Mouse (Mus musculus) kidney, postnatal 0 days (tissue): ENCODE results near the gene Nfic. TPM values are rescaled to one million over a fixed set of nuclear protein-coding genes. Genes with fewer than 3 reads are reported as not detected.

Experiments used
- ATAC-seq: fragments of 200-750 bp; cut with Nextera tagmentation; replicated peaks from 2 replicates; pipeline ENCODE4 v1.8.0; 2017; ENCODE audit warnings: low read depth, moderate number of reproducible peaks, moderate TSS enrichment, moderate library complexity; ENCODE audit not compliant: low FRiP score
- DNase-seq: peaks from one replicate; pipeline ENCODE4 v3.0.0-alpha.2; 2016; ENCODE audit warnings: low spot score
- H3K27ac ChIP-seq: fragments of 300-500 bp; sonication (generic); 2 replicates; pipeline ENCODE4 v1.5.1; 2014; ENCODE audit warnings: mild to moderate bottlenecking
- H3K27me3 ChIP-seq: fragments of 300-500 bp; sonication (generic); 2 replicates; pipeline ENCODE4 v1.6.1; 2014; ENCODE audit warnings: low read length, mixed read lengths; ENCODE audit not compliant: insufficient read depth
- H3K36me3 ChIP-seq: fragments of 300-500 bp; sonication (generic); 2 replicates; pipeline ENCODE4 v1.6.1; 2014; ENCODE audit warnings: low read length, mixed read lengths; ENCODE audit not compliant: insufficient read depth
- H3K4me1 ChIP-seq: fragments of 300-500 bp; sonication (generic); replicated peaks from 2 replicates; pipeline ENCODE4 v1.6.1; 2014; ENCODE audit warnings: antibody characterized with exemption, low read length, mixed read lengths; ENCODE audit not compliant: insufficient read depth
- H3K4me2 ChIP-seq: fragments of 300-500 bp; sonication (generic); 2 replicates; pipeline ENCODE4 v1.6.1; 2014; ENCODE audit warnings: mild to moderate bottlenecking, low read length, moderate library complexity, mixed read lengths
- H3K4me3 ChIP-seq: fragments of 300-500 bp; sonication (generic); replicated peaks from 2 replicates; pipeline ENCODE4 v1.5.1; 2014; ENCODE audit warnings: low read depth, low read length
- H3K9ac ChIP-seq: fragments of 300-500 bp; sonication (generic); 2 replicates; pipeline ENCODE4 v1.6.1; 2014; ENCODE audit warnings: low read depth, low read length
- H3K9me3 ChIP-seq: fragments of 300-500 bp; sonication (generic); replicated peaks from 2 replicates; pipeline ENCODE4 v1.6.1; 2016; ENCODE audit warnings: low read length, inconsistent platforms, mixed read lengths
- CTCF ChIP-seq: IDR thresholded peaks from 2 replicates; pipeline ENCODE4 v1.5.1; 2016; ENCODE audit warnings: antibody characterized with exemption, low read depth, mild to moderate bottlenecking, moderate library complexity
- WGBS: fragments of 180-500 bp; shearing (Covaris S2); extraction: QIAGEN DNeasy Blood & Tissue Kit; methylation state at CpG from one replicate; pipeline ENCODE4 v1.1.7; 2014; 5-methylcytosine and 5-hydroxymethylcytosine counted together
- polyA plus RNA-seq: library from polyadenylated mRNA; unstranded; fragments of >200 nt; fragmentation: Nextera tagmentation; extraction: Ambion mirVana; gene quantifications from 2 replicates; pipeline ENCODE4 v1.2.1, GENCODE M21; 2015

Gene Nfic
- 62.3 and 72.5 TPM in 2 replicates for polyA plus RNA-seq

DNA sequence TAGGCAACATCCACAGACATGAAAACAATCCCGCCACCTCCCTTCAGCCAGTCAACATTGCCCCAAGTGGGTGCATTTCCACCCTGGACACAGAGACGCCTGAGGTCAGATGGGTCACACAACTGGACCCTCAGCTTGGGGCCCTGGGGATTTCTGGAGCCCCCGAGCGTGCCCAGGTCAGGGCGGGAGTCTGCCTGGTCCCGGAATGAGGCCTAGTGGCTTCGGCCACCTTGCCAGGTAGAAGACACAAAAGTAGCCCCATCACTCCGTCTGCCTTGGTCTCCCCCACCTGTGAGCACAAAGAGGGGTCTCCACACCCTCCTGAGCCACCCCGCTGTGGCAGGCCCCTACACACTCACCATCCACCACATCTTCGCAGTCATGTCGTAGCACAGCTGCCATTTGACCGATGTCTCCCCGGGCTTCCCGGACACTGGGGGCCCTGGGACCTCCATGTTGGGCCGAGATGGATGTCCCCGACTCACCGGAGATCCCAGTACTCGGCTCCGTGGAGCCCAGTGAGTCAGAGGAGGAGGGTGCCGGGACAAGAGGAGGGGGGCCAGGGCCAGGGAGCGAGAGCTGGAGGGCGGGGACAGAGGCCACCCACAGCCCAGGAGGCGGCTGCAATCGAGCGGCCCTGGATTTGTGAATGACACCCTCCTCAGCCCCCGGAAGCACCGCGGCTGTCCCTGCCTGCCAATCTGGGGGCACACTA lies at the start of gene Nfic:
Gene Nfic (minus strand): TSS at position 455 of the 715 bp plus-strand sequence.
- peak; percentile 29; the same call in 1 of the 2 replicates for ATAC-seq
- H3K36me3 ChIP-seq = no peaks in the 10 kb centered on the region

DNA sequence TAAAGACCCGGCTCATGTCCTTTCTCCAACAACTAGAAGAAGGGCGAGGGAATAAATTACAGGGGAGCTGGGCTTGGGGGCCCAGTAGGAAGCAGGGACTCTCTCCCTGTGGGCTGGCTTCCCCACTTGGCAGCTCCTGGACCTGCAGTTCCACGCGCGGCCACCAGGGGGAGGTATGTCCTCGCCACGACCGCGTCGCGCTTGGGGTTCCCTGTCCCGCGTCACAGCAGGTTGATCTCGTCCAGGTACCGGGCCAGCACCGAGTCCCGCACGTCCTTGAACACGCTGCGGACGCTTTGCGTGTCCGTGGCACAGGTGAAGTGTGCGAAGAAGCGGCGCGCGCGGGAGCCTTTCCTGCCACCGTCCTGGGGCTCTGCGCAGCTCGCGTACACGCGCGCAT lies 47.2 kb upstream of the Nfic start:
- Histone ChIP-seq H3K27ac (no peak overlapping the region), H3K4me2 (peak overlapping the region; percentile 65), H3K27me3 (no peaks in the 10 kb centered on the region), H3K4me3 (peak overlapping the region; percentile 23; the same call in 1 of the 2 replicates), H3K36me3 (no peaks in the 10 kb centered on the region), H3K4me1 (no peaks in the 10 kb centered on the region), H3K9ac (no peak overlapping the region), H3K9me3 (no peaks in the 10 kb centered on the region)
- DNase-seq = peak; percentile 71
- WGBS = 12% methylated on average over 36 of the region's 36 CpGs
- 0 out of 2 replicates have a peak, but pooled peaks have one; percentile 6 for ATAC-seq
- peak; percentile 98 for TF ChIP-seq CTCF

More for the DNA sequence above, at the start of gene Nfic:
- Histone ChIP-seq H3K4me3 (no peak within 1 kb of the TSS), H3K9ac (no peak within 1 kb of the TSS), H3K9me3 (no peaks in the 10 kb centered on the region), H3K4me2 (no peak within 1 kb of the TSS), H3K4me1 (0 out of 2 replicates have a peak, but pooled peaks cover 4% of the 10 kb centered on the region), H3K27me3 (peaks cover 62% of the 10 kb centered on the region), H3K27ac (no peak within 1 kb of the TSS)
- TF ChIP-seq CTCF = no peak
- DNase-seq = no peak
- 54% methylated on average over 28 of the region's 28 CpGs for WGBS

DNA sequence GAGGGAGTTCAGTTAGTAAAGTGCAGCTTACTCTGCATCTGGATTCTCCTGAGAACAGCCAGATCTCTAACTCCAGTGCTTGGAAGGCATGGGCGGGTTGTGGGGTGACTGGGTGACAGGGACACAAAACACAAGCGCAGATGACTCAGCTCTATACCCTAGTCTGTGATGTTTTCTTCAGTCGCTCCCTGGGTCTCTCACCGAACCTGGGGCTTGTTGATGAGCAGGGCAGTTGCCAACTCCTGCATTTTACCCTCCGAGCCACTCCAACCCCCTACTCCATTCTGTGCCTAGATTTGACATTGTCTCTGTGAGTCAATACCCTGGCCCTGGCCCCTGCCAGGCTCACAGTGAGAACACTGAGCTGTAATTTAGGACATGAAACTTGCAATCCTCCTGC lies 46.4 kb upstream of the Nfic start:
- H3K27ac ChIP-seq = no peak overlapping the region

DNA sequence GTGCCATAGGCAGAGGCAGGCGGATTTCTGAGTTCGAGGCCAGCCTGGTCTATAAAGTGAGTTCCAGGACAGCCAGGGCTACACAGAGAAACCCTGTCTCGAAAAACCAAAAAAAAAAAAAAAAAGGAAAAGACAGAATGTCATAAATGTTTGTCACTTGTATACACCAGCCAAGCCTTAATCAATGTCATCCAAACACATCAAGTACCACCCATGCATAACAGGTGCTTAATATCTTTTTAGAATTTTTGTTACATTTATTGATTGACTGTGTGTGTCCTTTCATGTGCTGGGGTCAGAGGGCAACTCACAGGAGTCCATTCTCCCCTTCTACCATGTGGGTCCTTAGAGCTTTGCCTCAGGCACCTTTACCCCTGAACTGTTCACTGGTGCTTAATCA lies 44.6 kb upstream of the Nfic start, which contains the start of gene S1pr4:
Gene S1pr4 (minus strand): TSS at position 101 of the 400 bp plus-strand sequence.
- ATAC-seq (no peak), DNase-seq (no peak)
- no peak within 1 kb of the TSS for H3K9ac ChIP-seq
- H3K9me3 ChIP-seq = no peaks in the 10 kb centered on the region
- TF ChIP-seq CTCF = no peak
- peaks cover 6% of the 10 kb centered on the region; the same call in 1 of the 2 replicates for H3K4me1 ChIP-seq
- H3K4me2 ChIP-seq = no peak within 1 kb of the TSS
- 89% methylated on average over 3 of the region's 3 CpGs for WGBS
- H3K27ac ChIP-seq = no peak within 1 kb of the TSS; the same call in 1 of the 2 replicates
- no peaks in the 10 kb centered on the region for H3K27me3 ChIP-seq
- H3K4me3 ChIP-seq = no peak within 1 kb of the TSS
- H3K36me3 ChIP-seq = no peaks in the 10 kb centered on the region

More for the DNA sequence above, 46.4 kb upstream of the Nfic start:
- TF ChIP-seq CTCF = no peak
- no peaks in the 10 kb centered on the region for H3K36me3 ChIP-seq
- DNase-seq (no peak), ATAC-seq (no peak)
- H3K4me3 ChIP-seq = no peak overlapping the region
- no peaks in the 10 kb centered on the region for H3K9me3 ChIP-seq
- H3K27me3 ChIP-seq = no peaks in the 10 kb centered on the region
- WGBS = 87% methylated on average over 5 of the region's 5 CpGs
- no peaks in the 10 kb centered on the region; the same call in 1 of the 2 replicates for H3K4me1 ChIP-seq
- H3K9ac ChIP-seq = no peak overlapping the region
- H3K4me2 ChIP-seq = no peak overlapping the region

DNA sequence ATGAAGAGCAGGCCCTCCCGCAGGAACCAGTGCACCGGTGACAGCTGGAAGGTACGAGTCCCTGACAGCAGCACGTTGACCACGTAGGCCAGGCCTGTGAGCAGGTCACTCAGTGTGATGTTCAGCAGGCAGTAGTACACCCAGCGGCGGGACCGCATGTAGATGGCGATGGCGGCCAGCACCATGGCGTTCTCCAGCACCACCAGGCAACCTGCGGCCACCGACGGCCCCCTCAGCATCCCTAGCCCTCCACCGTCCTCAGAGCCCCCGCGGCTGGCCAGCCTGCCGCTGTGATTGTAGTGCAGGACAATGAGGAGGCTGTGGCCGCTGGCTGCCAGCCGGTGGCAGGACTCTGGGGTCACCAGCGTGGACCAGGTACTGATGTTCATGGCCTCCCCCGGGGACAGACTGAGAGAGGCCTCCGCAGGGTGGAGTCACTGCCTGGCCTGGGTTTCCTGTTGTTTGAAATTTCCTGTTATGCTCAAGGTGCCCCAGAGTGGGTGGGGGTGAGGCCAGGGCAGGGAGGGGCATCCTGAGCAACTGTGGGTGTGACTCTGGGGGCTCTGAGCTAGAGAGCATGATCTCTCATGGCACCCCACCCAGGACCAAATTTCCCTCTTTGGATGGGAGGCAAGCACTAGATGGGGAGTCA lies 43.9 kb upstream of the Nfic start:
- Histone ChIP-seq H3K4me1 (peaks cover 10% of the 10 kb centered on the region; the same call in 1 of the 2 replicates), H3K9me3 (no peaks in the 10 kb centered on the region), H3K4me2 (no peak overlapping the region), H3K27ac (no peak overlapping the region; the same call in 1 of the 2 replicates), H3K36me3 (no peaks in the 10 kb centered on the region), H3K9ac (no peak overlapping the region), H3K4me3 (no peak overlapping the region), H3K27me3 (no peaks in the 10 kb centered on the region)
- DNase-seq (no peak), ATAC-seq (no peak)
- TF ChIP-seq CTCF = no peak
- WGBS = 78% methylated on average over 23 of the region's 23 CpGs

DNA sequence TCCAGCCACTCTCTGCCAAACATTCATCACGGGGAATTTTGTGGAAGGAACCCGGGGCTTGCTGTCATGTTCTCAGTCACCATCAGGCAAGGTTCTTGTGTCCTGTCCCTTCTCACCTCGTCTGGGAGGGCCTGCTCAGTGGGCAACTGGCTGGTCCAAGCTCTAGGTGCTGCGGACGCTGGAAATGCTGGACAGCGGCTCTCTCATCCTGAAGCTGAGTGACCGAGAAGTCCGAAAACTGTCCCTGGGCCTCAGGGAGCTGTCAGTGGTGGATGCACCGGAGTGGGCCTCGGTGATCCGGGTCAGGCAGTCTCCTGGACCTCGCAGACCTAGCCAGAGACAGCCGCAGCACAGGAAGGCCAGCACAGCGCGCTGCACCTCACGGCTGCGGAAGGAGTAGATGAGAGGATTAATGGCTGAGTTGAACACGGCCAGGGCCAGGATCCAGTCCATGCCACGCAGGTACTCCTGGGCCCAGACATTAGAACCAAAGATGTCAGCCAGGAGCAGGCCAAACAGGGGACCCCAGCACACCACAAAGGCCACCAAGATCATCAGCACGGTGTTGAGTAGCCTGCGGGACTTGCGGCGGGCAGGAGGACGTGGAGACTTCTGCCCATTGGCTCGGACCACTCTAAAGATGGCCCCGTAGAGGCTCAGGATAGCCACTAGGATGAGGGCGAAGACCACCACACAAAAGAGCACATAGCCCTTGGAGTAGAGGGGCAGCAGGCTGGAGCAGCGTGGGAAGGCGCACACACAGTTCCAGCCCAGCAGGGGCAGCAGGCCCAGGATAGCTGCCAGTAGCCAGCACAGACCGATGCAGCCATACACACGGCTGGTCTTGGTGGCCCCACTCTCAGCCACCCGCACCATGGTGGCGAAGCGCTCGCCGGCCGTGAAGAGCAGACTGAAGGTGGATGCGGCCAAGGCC lies 43.1 kb upstream of the Nfic start:
- WGBS = 84% methylated on average over 38 of the region's 38 CpGs
- ATAC-seq (no peak), DNase-seq (no peak)
- H3K4me3 ChIP-seq = no peak overlapping the region
- no peaks in the 10 kb centered on the region for H3K36me3 ChIP-seq
- no peak overlapping the region for H3K4me2 ChIP-seq
- no peaks in the 10 kb centered on the region for H3K9me3 ChIP-seq
- no peaks in the 10 kb centered on the region for H3K27me3 ChIP-seq
- no peak overlapping the region for H3K9ac ChIP-seq
- TF ChIP-seq CTCF = peak; percentile 17; the same call in 1 of the 2 replicates
- H3K27ac ChIP-seq = no peak overlapping the region
- H3K4me1 ChIP-seq = peaks cover 10% of the 10 kb centered on the region; the same call in 1 of the 2 replicates
